Mouse (Mus musculus) layer of hippocampus, adult 8-10 months (tissue): ENCODE measurements at regions not wholly inside any gene's neighbourhood (a gene's known extent, or its start where the extent isn't known, plus 50 kb on each side); places are given as distances from the start of the nearest gene placed in this dataset.
"Not testable (repeated sequence)": the region's sequence is repeated elsewhere in the genome, so short reads cannot be mapped to it uniquely, and the experiment has no call there.

Experiments used
- DNase-seq, 2 experiments: peaks; one replicate each; pipeline ENCODE4 v3.0.0; 2022; ENCODE audit warnings: low spot score in 2 of 2

DNA sequence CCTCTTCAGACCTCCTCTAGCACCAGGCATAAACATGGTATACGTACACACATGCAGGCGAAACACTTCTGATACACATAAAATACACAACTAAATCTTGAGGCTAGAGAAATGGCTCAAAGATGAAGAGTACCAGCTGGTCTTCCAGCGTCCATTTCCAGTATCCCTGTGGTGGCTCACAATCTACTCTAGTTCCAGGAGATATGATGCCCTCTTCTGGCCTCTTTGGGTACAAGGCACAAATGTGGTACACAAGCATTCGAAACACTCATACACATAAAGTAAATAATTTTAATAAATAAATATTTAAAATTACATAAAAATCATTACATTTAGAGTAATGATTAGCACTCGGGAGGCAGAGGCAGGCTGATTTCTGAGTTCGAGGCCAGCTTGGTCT is 50.7 kb upstream of the Rabgap1l start:
- no peak for DNase-seq

DNA sequence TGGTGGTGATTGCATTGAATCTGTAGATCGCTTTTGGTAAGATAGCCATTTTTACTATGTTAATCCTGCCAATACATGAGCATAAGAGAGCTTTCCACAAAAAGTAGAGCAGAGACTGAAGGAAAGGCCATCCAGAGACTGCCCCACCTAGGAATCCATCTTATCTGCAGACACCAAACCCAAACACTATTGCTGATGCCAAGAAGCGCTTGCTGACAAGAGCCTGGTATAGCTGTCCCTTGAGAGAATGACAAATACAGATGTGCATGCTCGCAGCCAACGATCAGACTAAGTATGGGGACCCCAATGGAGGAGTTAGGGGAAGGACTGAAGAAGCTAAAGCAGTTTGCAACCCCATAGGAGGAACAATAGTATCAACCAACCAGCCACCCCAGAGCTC is 51.7 kb upstream of the Rabgap1l start:
- DNase-seq, result not testable (repeated sequence)

DNA sequence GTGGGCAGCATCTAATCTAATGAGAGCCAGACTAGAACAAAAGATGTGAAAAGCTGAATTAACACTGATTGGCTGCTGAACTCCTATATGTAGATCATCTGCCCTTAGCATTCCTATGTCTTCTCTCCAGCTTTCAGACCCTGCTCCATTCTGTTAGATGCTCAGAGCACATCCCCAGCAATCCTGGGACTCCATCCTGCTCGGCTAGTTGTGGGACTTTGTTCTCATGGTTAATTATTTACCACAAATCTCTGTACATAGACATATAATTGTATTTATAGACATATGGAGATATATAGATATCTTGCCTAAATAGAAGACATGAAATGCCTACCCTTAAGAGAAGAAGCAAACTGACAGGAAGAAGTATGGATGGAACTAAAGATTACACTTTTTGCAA is 55.5 kb upstream of the Rc3h1 start:
- no peak for DNase-seq

DNA sequence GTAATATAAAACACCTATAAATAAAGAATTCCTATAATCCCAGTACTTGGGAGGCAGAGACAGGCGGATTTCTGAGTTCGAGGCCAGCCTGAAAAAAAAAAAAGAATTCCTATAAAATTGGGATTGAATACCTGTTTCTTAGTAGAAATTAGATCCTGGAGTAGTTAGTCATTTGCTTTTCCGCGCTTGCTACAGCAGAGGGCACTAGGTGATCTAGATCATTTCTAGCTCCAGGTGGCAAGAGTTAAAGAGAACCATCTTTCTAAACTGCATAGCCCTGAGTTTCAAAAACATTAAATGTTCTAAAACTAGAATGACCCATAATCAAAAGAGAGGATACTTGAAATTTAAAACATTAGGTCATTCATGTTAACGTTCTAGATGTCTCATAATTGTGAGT is 51.8 kb upstream of the Rc3h1 start:
- no peak for DNase-seq

DNA sequence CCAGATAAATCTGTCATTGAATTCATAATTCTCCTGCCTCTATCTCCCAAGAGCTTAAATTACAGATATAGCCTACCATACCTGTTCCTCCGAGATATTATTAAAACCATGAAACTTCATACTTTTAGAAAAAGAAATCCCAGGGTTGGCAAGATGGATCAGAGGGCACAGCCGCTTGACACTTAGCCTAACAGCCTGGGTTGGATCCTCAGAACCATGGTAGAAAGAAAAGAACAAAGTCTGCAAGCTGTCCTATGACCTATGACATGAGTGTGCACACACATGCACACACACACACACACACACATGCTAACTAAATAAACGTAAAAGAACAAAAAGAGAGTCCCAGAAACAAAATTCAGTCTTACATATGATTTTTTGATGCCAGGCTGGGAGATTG is 50.8 kb upstream of the Rc3h1 start:
- no peak for DNase-seq

DNA sequence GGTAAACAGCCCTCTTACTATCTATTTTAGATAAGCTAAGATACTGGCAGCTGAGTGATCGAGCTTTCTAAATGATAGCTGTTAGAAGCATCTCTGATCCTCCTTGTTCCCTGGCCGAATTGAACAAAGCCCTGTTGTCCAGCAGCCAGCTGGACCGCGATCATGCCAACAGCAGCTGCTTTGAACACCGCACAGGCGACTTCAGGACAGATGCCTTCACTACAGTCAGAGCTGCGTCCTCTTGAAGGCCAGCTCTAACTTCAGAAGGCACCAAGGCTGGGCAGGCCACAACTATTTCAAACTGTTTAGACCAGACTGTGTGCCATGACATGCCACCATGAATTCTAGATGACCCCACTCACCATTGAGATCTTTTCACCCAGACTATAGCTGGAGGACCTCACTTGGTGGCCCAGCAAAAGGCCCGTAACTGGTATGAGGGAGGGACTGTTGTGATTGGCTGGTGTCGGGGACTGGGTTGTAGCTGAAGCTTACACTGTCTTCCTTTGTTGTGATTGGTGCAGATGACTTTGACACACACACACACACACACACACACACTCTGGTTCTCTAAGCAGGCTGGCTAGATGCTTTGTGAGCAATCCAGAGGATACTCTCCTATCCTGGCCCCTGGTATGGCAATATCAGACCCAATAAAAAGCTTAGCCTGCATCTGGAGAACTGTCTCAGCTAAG is 50.1 kb upstream of the Rc3h1 start:
- DNase-seq, result peak; percentile 50 to 60
